Mouse (Mus musculus) CH12.LX (cell line): ENCODE results near the gene Gm281. TPM values are rescaled to one million over a fixed set of nuclear protein-coding genes. Genes with fewer than 3 reads are reported as not detected.

ENCODE experiments used
- DNase-seq: peaks from one replicate; pipeline ENCODE4 v3.0.0-alpha.2; 2013; ENCODE audit errors: extremely low read depth
- H3K27ac ChIP-seq: 2 replicates; pipeline ENCODE4 v1.5.1; 2012; ENCODE audit warnings: low read depth, mild to moderate bottlenecking, control low read depth, moderate library complexity; ENCODE audit not compliant: insufficient read depth
- H3K27me3 ChIP-seq: replicated peaks from 2 replicates; pipeline ENCODE3; 2012; ENCODE audit warnings: inconsistent platforms
- H3K36me3 ChIP-seq, 2 experiments: replicated peaks in 1 of 2; 2 replicates each; pipeline versions ENCODE3 to v1.6.1; 2012; ENCODE audit warnings: inconsistent platforms in 1 of 2, low read length in 1 of 2, mild to moderate bottlenecking in 1 of 2, mixed read lengths in 1 of 2, moderate library complexity in 1 of 2; ENCODE audit not compliant: control insufficient read depth in 1 of 2, insufficient read depth in 1 of 2
- H3K4me1 ChIP-seq, 2 experiments: 2 replicates each; pipeline ENCODE4 v1.6.1; 2012; ENCODE audit warnings: inconsistent platforms in 1 of 2, moderate library complexity in 1 of 2; ENCODE audit not compliant: insufficient read depth in 2 of 2, control insufficient read depth in 1 of 2
- H3K4me2 ChIP-seq: 2 replicates; pipeline ENCODE4 v1.6.1; 2012; ENCODE audit warnings: low read depth, mild to moderate bottlenecking, control low read depth; ENCODE audit not compliant: poor library complexity, insufficient read depth, severe bottlenecking
- H3K4me3 ChIP-seq, 3 experiments: fragments of 150-350 bp in 1 of 3; sonication (generic) in 1 of 3; replicated peaks in 1 of 3; 2 replicates each; pipeline versions ENCODE3 to v1.5.1; 2011 to 2012; ENCODE audit warnings: low read depth in 2 of 3, low read length in 2 of 3, mild to moderate bottlenecking in 2 of 3, moderate library complexity in 2 of 3, control low read depth in 1 of 3, improper control_type of control experiment in 1 of 3, inconsistent platforms in 1 of 3, mixed read lengths in 1 of 3; ENCODE audit not compliant: poor library complexity in 1 of 3
- H3K79me2 ChIP-seq: replicated peaks from 2 replicates; pipeline ENCODE4 v1.6.1; 2012; ENCODE audit warnings: mild to moderate bottlenecking, moderate library complexity; ENCODE audit not compliant: control insufficient read depth, poor library complexity, insufficient read depth, severe bottlenecking; ENCODE audit errors: extremely low read depth
- H3K9ac ChIP-seq: 2 replicates; pipeline ENCODE4 v1.6.1; 2012; ENCODE audit warnings: low read depth, mild to moderate bottlenecking, control low read depth, moderate library complexity; ENCODE audit not compliant: insufficient read depth
- H3K9me3 ChIP-seq: replicated peaks from 2 replicates; pipeline ENCODE3; 2012; ENCODE audit warnings: low read length, inconsistent platforms, mixed read lengths
- BHLHE40 ChIP-seq: IDR thresholded peaks from 2 replicates; pipeline ENCODE4 v1.6.1; 2011; ENCODE audit warnings: mild to moderate bottlenecking, low read depth, low read length, improper control_type of control experiment
- CHD1 ChIP-seq: IDR thresholded peaks from 2 replicates; pipeline ENCODE4 v1.6.1; 2012; ENCODE audit warnings: low read depth, low read length, improper control_type of control experiment, inconsistent platforms
- CHD2 ChIP-seq: IDR thresholded peaks from 2 replicates; pipeline ENCODE4 v1.6.1; 2011; ENCODE audit warnings: low read length, improper control_type of control experiment
- CTCF ChIP-seq, 2 experiments: IDR thresholded peaks in 1 of 2; conservative IDR thresholded peaks in 1 of 2; 2 replicates each; pipeline ENCODE4 v1.5.1; 2011 to 2012; ENCODE audit warnings: low read depth in 2 of 2, low read length in 2 of 2, improper control_type of control experiment in 1 of 2, inconsistent platforms in 1 of 2, mild to moderate bottlenecking in 1 of 2, moderate library complexity in 1 of 2
- E2F4 ChIP-seq: IDR thresholded peaks from 2 replicates; pipeline ENCODE4 v1.6.1; 2011; ENCODE audit warnings: low read depth, low read length, improper control_type of control experiment; ENCODE audit not compliant: insufficient replicate concordance
- ELF1 ChIP-seq: IDR thresholded peaks from 2 replicates; pipeline ENCODE4 v1.6.1; 2014; ENCODE audit warnings: low read depth, mild to moderate bottlenecking, inconsistent platforms, low read length, improper control_type of control experiment
- EP300 ChIP-seq: IDR thresholded peaks from 2 replicates; pipeline ENCODE4 v1.6.1; 2011; ENCODE audit warnings: low read length, improper control_type of control experiment
- GABPA ChIP-seq: IDR thresholded peaks from 2 replicates; pipeline ENCODE4 v1.6.1; 2012; ENCODE audit warnings: low read depth, low read length, improper control_type of control experiment, inconsistent platforms; ENCODE audit not compliant: insufficient replicate concordance
- HCFC1 ChIP-seq: IDR thresholded peaks from 2 replicates; pipeline ENCODE4 v1.6.1; 2012; ENCODE audit warnings: low read depth, mild to moderate bottlenecking, inconsistent platforms, low read length, improper control_type of control experiment
- JUN ChIP-seq: IDR thresholded peaks from 2 replicates; pipeline ENCODE4 v1.6.1; 2011; ENCODE audit warnings: low read depth, mild to moderate bottlenecking, low read length, improper control_type of control experiment, moderate library complexity; ENCODE audit not compliant: insufficient read depth
- KAT2A ChIP-seq: IDR thresholded peaks from 2 replicates; pipeline ENCODE4 v1.6.1; 2012; ENCODE audit warnings: low read length, improper control_type of control experiment, inconsistent platforms; ENCODE audit not compliant: insufficient replicate concordance
- MAFK ChIP-seq: IDR thresholded peaks from 2 replicates; pipeline ENCODE4 v1.6.1; 2011; ENCODE audit warnings: low read length, improper control_type of control experiment; ENCODE audit not compliant: insufficient replicate concordance
- MAX ChIP-seq: IDR thresholded peaks from 2 replicates; pipeline ENCODE4 v1.6.1; 2011; ENCODE audit warnings: low read length, improper control_type of control experiment
- MEF2A ChIP-seq: IDR thresholded peaks from 2 replicates; pipeline ENCODE4 v1.6.1; 2014; ENCODE audit warnings: low read depth, mild to moderate bottlenecking, inconsistent platforms, low read length, improper control_type of control experiment, borderline replicate concordance
- MXI1 ChIP-seq: IDR thresholded peaks from 2 replicates; pipeline ENCODE4 v1.6.1; 2011; ENCODE audit warnings: mild to moderate bottlenecking, low read depth, low read length, improper control_type of control experiment
- MYC ChIP-seq: IDR thresholded peaks from 2 replicates; pipeline ENCODE4 v1.6.1; 2011; ENCODE audit warnings: low read depth, mild to moderate bottlenecking, improper control_type of control experiment, low read length
- NELFE ChIP-seq: IDR thresholded peaks from 2 replicates; pipeline ENCODE4 v1.6.1; 2011; ENCODE audit warnings: low read depth, low read length, improper control_type of control experiment
- NRF1 ChIP-seq: IDR thresholded peaks from 2 replicates; pipeline ENCODE4 v1.6.1; 2014; ENCODE audit warnings: low read depth, mild to moderate bottlenecking, inconsistent platforms, low read length, improper control_type of control experiment, moderate library complexity
- PAX5 ChIP-seq: IDR thresholded peaks from 2 replicates; pipeline ENCODE4 v1.6.1; 2012; ENCODE audit warnings: low read length, inconsistent platforms, mixed read lengths
- RAD21 ChIP-seq: IDR thresholded peaks from 2 replicates; pipeline ENCODE4 v1.6.1; 2011; ENCODE audit warnings: low read depth, mild to moderate bottlenecking, low read length, improper control_type of control experiment, moderate library complexity
- SIN3A ChIP-seq: IDR thresholded peaks from 2 replicates; pipeline ENCODE4 v1.6.1; 2012; ENCODE audit warnings: low read length, improper control_type of control experiment, inconsistent platforms
- SMC3 ChIP-seq: IDR thresholded peaks from 2 replicates; pipeline ENCODE4 v1.6.1; 2011; ENCODE audit warnings: low read depth, low read length, improper control_type of control experiment
- TBP ChIP-seq: conservative IDR thresholded peaks from 2 replicates; pipeline ENCODE4 v1.6.1; 2011; ENCODE audit warnings: low read depth, low read length, improper control_type of control experiment
- UBTF ChIP-seq: IDR thresholded peaks from 2 replicates; pipeline ENCODE4 v1.6.1; 2012; ENCODE audit warnings: low read depth, mild to moderate bottlenecking, inconsistent platforms, low read length, improper control_type of control experiment, moderate library complexity
- USF1 ChIP-seq: IDR thresholded peaks from 2 replicates; pipeline ENCODE4 v1.6.1; 2014; ENCODE audit warnings: low read depth, mild to moderate bottlenecking, inconsistent platforms, low read length, improper control_type of control experiment
- ZC3H11A ChIP-seq: IDR thresholded peaks from 2 replicates; pipeline ENCODE4 v1.6.1; 2012; ENCODE audit warnings: low read depth, mild to moderate bottlenecking, inconsistent platforms, low read length, improper control_type of control experiment
- ZKSCAN1 ChIP-seq: IDR thresholded peaks from 2 replicates; pipeline ENCODE4 v1.6.1; 2012; ENCODE audit warnings: low read depth, inconsistent platforms, low read length, improper control_type of control experiment, borderline replicate concordance
- ZMIZ1 ChIP-seq: IDR thresholded peaks from 2 replicates; pipeline ENCODE4 v1.6.1; 2012; ENCODE audit warnings: low read depth, mild to moderate bottlenecking, inconsistent platforms, low read length, improper control_type of control experiment
- ZNF384 ChIP-seq: IDR thresholded peaks from 2 replicates; pipeline ENCODE4 v1.6.1; 2012; ENCODE audit warnings: low read depth, low read length, improper control_type of control experiment, inconsistent platforms
- dilution Hi-C: fragments of 300-500 bp; cut with MboI; formaldehyde crosslinking; loops from 2 replicates; pipeline ENCODE4 v1.14.3; 2020; ENCODE audit warnings: low sequenced_read_pairs; ENCODE audit not compliant: extremely low pct_unique_long_range_greater_than_20kb, extremely low pct_ligation_motif_present
- in situ Hi-C: fragments of 300-500 bp; cut with MboI; formaldehyde crosslinking; loops from 3 replicates; pipeline ENCODE4 v1.14.3; 2019; ENCODE audit warnings: low sequenced_read_pairs, low pct_ligation_motif_present, low pct_unique_long_range_greater_than_20kb, mixed read lengths
- polyA plus RNA-seq: library from polyadenylated mRNA; unstranded; fragments of >175 nt; gene quantifications from 2 replicates; pipeline ENCODE4 v1.2.1, GENCODE M21; 2012; ENCODE audit warnings: low read depth; ENCODE audit not compliant: insufficient read length
- total RNA-seq, 2 experiments: library from RNA; depleted of rRNA; stranded (reverse); fragments of 300-350 nt in 1 of 2; fragments of >200 nt in 1 of 2; gene quantifications; 2 replicates each; pipeline ENCODE4 v1.2.3; 2012 to 2014

The Gm281 gene
- total and polyA plus RNA-seq, 3 experiments = not detected

DNA sequence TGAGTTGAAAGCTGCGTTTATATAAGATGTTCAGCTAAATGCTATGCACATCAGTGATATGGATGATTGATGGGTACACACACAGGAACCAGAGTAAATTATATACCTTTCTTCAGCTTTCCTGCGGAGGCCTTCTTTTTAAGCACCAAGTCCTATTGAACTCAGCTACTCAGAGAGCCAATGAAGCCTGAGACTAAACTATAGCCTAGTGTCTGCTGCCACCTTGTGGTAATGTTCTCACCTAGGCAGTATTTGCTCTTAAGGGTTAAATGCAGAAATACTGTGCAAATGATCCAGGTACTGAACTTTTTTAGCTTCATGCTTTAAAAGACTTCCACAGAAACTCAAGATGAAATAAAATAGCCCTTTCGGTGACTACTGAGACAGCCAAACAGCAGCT is 3.4 kb upstream of the Gm281 start:
- in situ Hi-C loops = loop anchor here (25.0 kb wide), 1 partner anchor 555 kb away; no protein-coding TSS in a partner anchor
- Histone ChIP-seq H3K9ac (no peak overlapping the region), H3K27me3 (no peaks in the 10 kb centered on the region), H3K4me3 (no peak overlapping the region), H3K4me1 (no peaks in the 10 kb centered on the region), H3K36me3 (no peaks in the 10 kb centered on the region), H3K9me3 (no peaks in the 10 kb centered on the region), H3K4me2 (no peak overlapping the region), H3K27ac (no peak overlapping the region), H3K79me2 (no peaks in the 10 kb centered on the region)
- dilution Hi-C loops = no loop called here
- TF ChIP-seq MAX = no peak
- peak; percentile 23; the same call in 1 of the 2 replicates for TF ChIP-seq ZC3H11A
- TF ChIP-seq ZKSCAN1 = no peak
- TF ChIP-seq JUN = no peak
- no peak for TF ChIP-seq CHD2
- no peak for TF ChIP-seq E2F4
- TF ChIP-seq RAD21 = peak; percentile 94
- TF ChIP-seq USF1 = no peak
- TF ChIP-seq HCFC1 = no peak
- no peak for TF ChIP-seq CHD1
- no peak for TF ChIP-seq ELF1
- no peak for TF ChIP-seq ZMIZ1
- TF ChIP-seq NELFE = no peak
- TF ChIP-seq MEF2A = no peak
- no peak for TF ChIP-seq MXI1
- TF ChIP-seq GABPA = no peak
- TF ChIP-seq KAT2A = no peak
- TF ChIP-seq BHLHE40 = no peak
- TF ChIP-seq NRF1 = no peak
- TF ChIP-seq ZNF384 = no peak
- TF ChIP-seq CTCF (conservative IDR thresholded peaks at IDR 0.05 in 1 of 2, IDR thresholded peaks at IDR 0.05 in 1 of 2; ENCODE audit: low read depth in 2 of 2, low read length in 2 of 2) = peak; percentile 70 to 88
- TF ChIP-seq MAFK = no peak
- peak; percentile 82 for TF ChIP-seq SMC3
- no peak for TF ChIP-seq UBTF
- no peak for TF ChIP-seq MYC
- no peak for TF ChIP-seq SIN3A
- TF ChIP-seq TBP = no peak
- TF ChIP-seq EP300 = no peak
- no peak for TF ChIP-seq PAX5
- peak; percentile 83 for DNase-seq
